Mouse (Mus musculus) gastrocnemius, adult 2 months (tissue): ENCODE measurements around the gene Arhgap17. TPM values are rescaled to one million over a fixed set of nuclear protein-coding genes. Genes with fewer than 3 reads are reported as not detected.
A peak's percentile ranks its signal among the peaks of the same experiment; 100 is the strongest.

Experiments
- DNase-seq: peaks from one replicate; pipeline ENCODE4 v3.0.0; 2022
- H3K27ac ChIP-seq: fragments of 200-600 bp; 2 replicates; pipeline ENCODE4 v1.8.1; 2022; ENCODE audit warnings: mild to moderate bottlenecking
- H3K4me3 ChIP-seq: fragments of 200-600 bp; 2 replicates; pipeline ENCODE4 v1.8.1; 2022; ENCODE audit warnings: mild to moderate bottlenecking, moderate library complexity
- CTCF ChIP-seq: fragments of 200-600 bp; IDR thresholded peaks from 2 replicates; pipeline ENCODE4 v1.8.1; 2022; ENCODE audit warnings: antibody characterized with exemption, mild to moderate bottlenecking, moderate library complexity
- intact Hi-C: fragments of 180-260 bp; cut with DNase I; formaldehyde crosslinking; loops from one replicate; pipeline ENCODE4 v1.15.1; 2025
- total RNA-seq, 2 experiments: library from RNA; stranded (reverse); gene quantifications; 2 replicates each; pipeline ENCODE4 v1.2.3; 2021

The Arhgap17 gene
- total RNA-seq, 2 experiments from 2014 or later, result 16.4 to 18.5 TPM

DNA sequence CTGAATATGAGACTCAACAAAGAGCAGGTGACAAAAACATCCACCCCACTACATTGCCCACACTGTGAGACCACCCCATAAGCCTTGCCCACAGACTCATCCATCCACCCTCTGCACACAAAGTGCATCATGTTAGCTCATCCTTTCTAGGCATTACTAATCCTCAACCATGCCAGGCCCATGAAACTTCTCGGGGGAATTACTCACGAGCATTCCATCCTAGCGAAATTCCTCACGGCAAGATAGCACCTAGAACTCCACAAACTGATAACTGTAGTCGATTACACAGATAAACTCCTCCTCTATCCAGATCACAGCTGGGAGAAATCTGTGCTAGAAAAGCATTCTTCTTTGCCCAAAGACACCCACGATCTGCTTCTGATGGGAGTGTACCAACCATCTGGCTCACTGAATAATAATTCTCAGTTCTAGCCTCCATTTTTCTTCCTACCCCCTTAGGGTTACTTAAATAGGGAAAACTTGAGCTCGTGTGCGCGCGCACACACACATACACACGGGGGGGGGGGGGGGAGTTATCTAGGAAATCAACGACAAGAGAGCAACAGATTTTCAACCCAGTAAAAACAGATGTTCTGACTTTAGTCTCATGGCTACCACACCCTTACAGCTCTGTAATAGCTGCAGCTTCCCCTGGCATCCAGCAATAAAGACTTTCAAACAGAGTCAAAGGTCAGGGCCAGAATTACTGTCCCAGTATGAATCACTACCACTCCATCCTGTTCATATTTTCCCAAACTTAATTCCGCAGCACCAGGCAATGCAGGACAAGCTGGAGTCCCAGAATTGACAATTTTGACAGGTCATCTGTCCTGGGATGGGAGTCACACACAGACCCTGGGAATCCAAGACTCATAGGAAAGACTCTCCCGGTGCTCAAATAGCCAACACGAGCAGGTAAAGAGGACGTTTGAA lies 2.2 kb downstream of the Arhgap17 start:
- no peak for DNase-seq
- no peak for TF ChIP-seq CTCF
- Histone ChIP-seq H3K27ac (peak overlapping the region; percentile 93), H3K4me3 (peak overlapping the region; percentile 94)
- intact Hi-C loops, result loop anchor here (2.0 to 5.0 kb wide), 2 partner anchors 25 to 35 kb away; no protein-coding TSS in a partner anchor

DNA sequence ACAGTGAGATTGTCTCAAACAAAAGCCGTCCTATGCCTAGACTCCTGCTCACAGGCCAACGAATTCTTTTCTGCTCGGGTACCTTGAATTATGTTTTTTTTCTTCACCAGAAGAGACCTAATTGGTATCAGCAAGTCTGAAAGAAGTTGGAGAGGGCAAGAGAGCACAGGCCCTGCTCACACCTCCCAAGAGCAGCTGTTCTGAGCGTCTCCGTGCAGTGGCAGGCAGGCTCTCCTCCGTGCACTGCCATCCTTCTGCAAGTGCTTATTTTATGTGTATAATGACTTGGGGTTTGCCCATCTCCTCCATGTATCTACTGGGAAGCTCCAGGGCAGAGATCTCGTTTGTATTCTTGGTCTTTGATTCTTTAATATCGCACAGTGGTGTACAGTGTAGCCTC lies 2.9 kb downstream of the Arhgap17 start:
- intact Hi-C loops, result loop anchor here (5.0 kb wide), 1 partner anchor 35 kb away; no protein-coding TSS in a partner anchor
- peak overlapping the region; percentile 94 for H3K4me3 ChIP-seq

GRCm38 (mm10) chr7:123365876-123366741 lies 3.6 kb downstream of the Arhgap17 start:
- Histone ChIP-seq H3K27ac (peak overlapping the region; percentile 93), H3K4me3 (peak overlapping the region; percentile 94)
- intact Hi-C loops, result loop anchor here (5.0 kb wide), 1 partner anchor 34 kb away; no protein-coding TSS in a partner anchor

More for the DNA sequence above, 2.9 kb downstream of the Arhgap17 start:
- no peak for DNase-seq
- peak overlapping the region; percentile 93 for H3K27ac ChIP-seq
- TF ChIP-seq CTCF, result no peak

DNA sequence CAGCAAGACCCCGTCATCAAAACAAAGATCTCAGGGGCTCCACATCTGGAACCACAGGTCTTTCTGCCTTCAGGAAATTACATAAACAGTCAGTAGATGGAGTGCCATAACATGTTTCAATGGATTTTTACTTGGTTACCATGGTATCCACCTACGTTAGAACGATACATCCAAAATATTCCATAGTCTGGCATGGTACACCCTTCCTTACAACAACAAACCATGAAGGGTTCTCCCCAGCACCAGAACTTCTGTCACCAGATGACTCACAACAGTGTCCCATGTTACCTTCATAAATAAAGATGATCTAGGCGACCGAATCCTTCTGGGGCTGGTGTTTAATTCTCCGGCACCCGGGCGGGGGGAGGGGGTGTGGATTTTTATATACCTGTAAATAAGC lies 5.7 kb downstream of the Arhgap17 start:
- no peak for DNase-seq
- Histone ChIP-seq H3K4me3 (no peak overlapping the region), H3K27ac (no peak overlapping the region)
- intact Hi-C loops, result no loop called here
- no peak for TF ChIP-seq CTCF

More at GRCm38 (mm10) chr7:123365876-123366741, 3.6 kb downstream of the Arhgap17 start:
- TF ChIP-seq CTCF, result no peak
- peak; percentile 34 for DNase-seq

DNA sequence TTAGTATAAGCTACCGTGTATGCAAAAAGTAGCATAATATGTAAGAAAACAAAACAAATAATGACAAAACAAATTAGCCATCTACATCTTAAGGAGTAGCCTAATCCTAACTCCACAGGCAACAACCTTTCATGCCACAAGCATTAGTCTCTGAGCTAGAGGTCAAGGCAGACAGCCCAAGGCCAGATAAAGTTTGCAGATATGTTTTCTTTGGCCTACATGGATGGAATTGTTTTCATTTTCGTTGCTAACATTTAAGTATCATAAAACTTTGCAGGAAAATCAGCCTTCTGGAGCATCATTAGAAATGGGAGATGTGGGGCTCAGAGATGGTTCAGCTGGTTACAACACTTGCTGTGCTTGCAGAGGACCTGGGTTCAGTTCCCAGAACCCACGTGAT lies 6.9 kb downstream of the Arhgap17 start:
- peak overlapping the region; percentile 41 for H3K27ac ChIP-seq
- no peak for DNase-seq
- intact Hi-C loops, result no loop called here
- no peak for TF ChIP-seq CTCF
- no peak overlapping the region for H3K4me3 ChIP-seq

- DNase-seq, result no peak
- H3K27ac ChIP-seq, result no peak overlapping the region
- intact Hi-C loops, result no loop called here
- TF ChIP-seq CTCF, result no peak
- H3K4me3 ChIP-seq, result no peak overlapping the region
Measured at GRCm38 (mm10) chr7:123361229-123361980, 8.3 kb downstream of the Arhgap17 start.

- intact Hi-C loops, result no loop called here
- peak; percentile 53 for DNase-seq
- H3K4me3 ChIP-seq, result peak overlapping the region; percentile 19; the same call in 1 of the 2 replicates
- no peak for TF ChIP-seq CTCF
- H3K27ac ChIP-seq, result peak overlapping the region; percentile 68
Measured at GRCm38 (mm10) chr7:123360185-123360584, 9.5 kb downstream of the Arhgap17 start.

DNA sequence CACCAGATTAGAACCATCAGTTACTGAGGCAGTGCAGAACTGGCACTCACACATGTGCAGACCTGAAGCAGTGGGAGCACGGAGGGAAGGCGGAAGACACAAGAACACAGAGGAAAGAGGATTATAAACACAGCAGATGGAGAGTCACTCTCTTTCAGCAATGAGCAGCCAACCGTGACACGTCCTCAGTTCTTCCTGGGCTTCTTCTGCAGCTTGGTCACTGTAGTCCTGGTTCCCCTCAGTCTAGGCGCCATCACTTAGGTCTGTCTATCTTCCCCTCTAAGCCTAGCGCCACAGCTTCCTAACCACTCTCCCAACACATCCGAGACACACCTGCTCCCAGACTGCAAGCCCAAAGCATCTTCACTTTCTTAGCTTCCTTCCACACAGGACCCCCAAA lies 10.6 kb downstream of the Arhgap17 start:
- intact Hi-C loops, result no loop called here
- no peak for DNase-seq

DNA sequence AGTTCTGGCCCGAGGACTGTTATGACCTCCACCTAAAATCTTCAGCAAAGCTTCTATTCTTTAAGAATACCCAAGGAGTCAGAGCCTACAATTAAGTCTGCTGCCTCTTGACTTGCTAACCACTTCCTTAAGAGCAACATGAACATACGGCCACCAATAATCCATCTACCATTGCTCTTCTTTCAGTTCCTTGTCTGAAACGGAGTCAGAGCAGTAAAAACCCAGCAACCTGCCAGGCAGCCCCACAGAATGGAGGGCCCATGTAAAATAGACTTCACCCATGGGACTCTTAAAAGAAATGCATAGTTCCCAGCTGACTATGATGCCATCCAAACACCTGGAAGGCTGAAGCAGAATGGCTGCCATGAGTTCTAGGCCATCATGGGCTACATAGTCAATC lies 13.6 kb downstream of the Arhgap17 start:
- Histone ChIP-seq H3K4me3 (no peak overlapping the region), H3K27ac (peak overlapping the region; percentile 20; the same call in 1 of the 2 replicates)
- DNase-seq, result no peak
- intact Hi-C loops, result no loop called here
- TF ChIP-seq CTCF, result no peak

More for the DNA sequence above, 10.6 kb downstream of the Arhgap17 start:
- H3K4me3 ChIP-seq, result no peak overlapping the region
- TF ChIP-seq CTCF, result no peak
- H3K27ac ChIP-seq, result no peak overlapping the region

- no peak for TF ChIP-seq CTCF
- H3K4me3 ChIP-seq, result no peak overlapping the region
- no peak for DNase-seq
- intact Hi-C loops, result no loop called here
- H3K27ac ChIP-seq, result no peak overlapping the region
Measured at GRCm38 (mm10) chr7:123354851-123355250, 14.9 kb downstream of the Arhgap17 start.

- intact Hi-C loops, result no loop called here
- no peak for DNase-seq
- Histone ChIP-seq H3K27ac (no peak overlapping the region), H3K4me3 (no peak overlapping the region)
- no peak for TF ChIP-seq CTCF
Measured at GRCm38 (mm10) chr7:123354392-123354791, 15.3 kb downstream of the Arhgap17 start.

DNA sequence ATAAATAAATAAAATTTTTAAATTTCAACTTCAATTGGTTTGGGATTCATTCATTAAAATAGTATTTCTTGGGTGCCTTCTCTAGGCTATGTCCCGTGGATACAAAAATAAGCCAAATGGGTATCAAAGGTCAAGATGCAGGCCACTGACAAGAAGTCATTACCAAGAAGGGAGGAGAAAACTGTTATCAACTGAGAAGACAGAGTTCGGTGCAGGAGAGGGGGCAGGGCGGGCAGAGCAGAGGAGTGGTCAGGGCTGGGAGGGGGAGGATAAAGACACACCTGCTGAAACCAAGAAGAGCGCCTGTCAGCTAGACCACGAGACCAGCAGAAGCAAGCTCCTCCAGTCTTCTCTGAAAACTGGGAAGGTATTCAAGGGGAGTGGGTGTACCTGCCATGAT lies 15.8 kb downstream of the Arhgap17 start:
- no peak for TF ChIP-seq CTCF
- DNase-seq, result no peak
- intact Hi-C loops, result no loop called here
- H3K27ac ChIP-seq, result no peak overlapping the region
- H3K4me3 ChIP-seq, result no peak overlapping the region
